Comparison of ENCODE assay signal across 21 mouse cellular contexts in genomic region chr5:86786798-86787197, GRCm38 (mm10). TPM values are rescaled to one million over a fixed set of nuclear protein-coding genes. Genes with fewer than 3 reads are reported as not detected.
"Had no signal": no experiment of that assay in that cellular context is flagged by ENCODE, and none has a peak within 500 bp of the region (broad histone marks: within the 10 kb centered on the region; RNA-seq: fewer than 3 reads in every experiment).

No protein-coding gene starts in this region.

- DNase-seq: cerebellum, adult 9-11 months; cerebellum, postnatal 10 days; cerebellum, postnatal 14 days; cerebellum, postnatal 25 days; cerebellum, postnatal 36 days; embryo, embryonic 11 days; forebrain, postnatal 0 days; gastrocnemius, adult 2 months; gastrocnemius, postnatal 10 days; gastrocnemius, postnatal 14 days; gastrocnemius, postnatal 25 days; gastrocnemius, postnatal 36 days; heart, adult 11 months; heart, adult 18-20 months; heart, adult 2 months had no signal

RNA-seq across cellular contexts. Expression of gene Tmprss11e, which starts 41.2 kb away (rescaled TPM):
- total RNA-seq: common myeloid progenitor, adult 5-6 weeks; gastrocnemius, adult 18-20 months; gastrocnemius, adult 2 months; gastrocnemius, adult 8-10 months; gastrocnemius, postnatal 10 days; gastrocnemius, postnatal 14 days; gastrocnemius, postnatal 25 days; gastrocnemius, postnatal 36 days; gastrocnemius, postnatal 4 days; granulocyte monocyte progenitor cell, adult 5-6 weeks; heart, adult 18-20 months; heart, adult 2 months; heart, adult 8-10 months had no signal
